Mouse (Mus musculus) liver, embryonic 11.5 days (tissue): ENCODE results near the gene Wnt3. TPM values are rescaled to one million over a fixed set of nuclear protein-coding genes. Genes with fewer than 3 reads are reported as not detected.

Experiments used
- ATAC-seq: fragments of 200-750 bp; cut with Nextera tagmentation; replicated peaks from 2 replicates; pipeline ENCODE4 v1.8.0; 2017; ENCODE audit warnings: moderate number of reproducible peaks, mild to moderate bottlenecking, moderate TSS enrichment, moderate library complexity; ENCODE audit not compliant: low FRiP score
- DNase-seq: peaks from one replicate; pipeline ENCODE4 v3.0.0-alpha.2; 2017; ENCODE audit warnings: low spot score
- H3K27ac ChIP-seq: fragments of 300-500 bp; sonication (generic); 2 replicates; pipeline ENCODE4 v1.5.1; 2014; ENCODE audit warnings: mild to moderate bottlenecking, low read depth, low read length, control low read depth
- H3K27me3 ChIP-seq: fragments of 300-500 bp; sonication (generic); replicated peaks from 2 replicates; pipeline ENCODE4 v1.6.1; 2014; ENCODE audit warnings: low read length, mixed read lengths; ENCODE audit not compliant: control insufficient read depth, insufficient read depth
- H3K36me3 ChIP-seq: fragments of 300-500 bp; sonication (generic); 2 replicates; pipeline ENCODE4 v1.6.1; 2014; ENCODE audit warnings: mild to moderate bottlenecking, low read length, moderate library complexity, mixed read lengths; ENCODE audit not compliant: control insufficient read depth, insufficient read depth
- H3K4me1 ChIP-seq: fragments of 300-500 bp; sonication (generic); replicated peaks from 2 replicates; pipeline ENCODE4 v1.6.1; 2014; ENCODE audit warnings: low read length, mixed read lengths; ENCODE audit not compliant: control insufficient read depth, insufficient read depth
- H3K4me2 ChIP-seq: fragments of 300-500 bp; sonication (generic); 2 replicates; pipeline ENCODE4 v1.6.1; 2014; ENCODE audit warnings: mild to moderate bottlenecking, control low read depth, moderate library complexity
- H3K4me3 ChIP-seq: fragments of 300-500 bp; sonication (generic); 2 replicates; pipeline ENCODE4 v1.5.1; 2014; ENCODE audit warnings: low read depth, low read length, control low read depth
- H3K9ac ChIP-seq: fragments of 300-500 bp; sonication (generic); 2 replicates; pipeline ENCODE4 v1.6.1; 2014; ENCODE audit warnings: low read depth, low read length, control low read depth
- H3K9me3 ChIP-seq: fragments of 300-500 bp; sonication (generic); 2 replicates; pipeline ENCODE4 v1.6.1; 2016; ENCODE audit warnings: low read length, inconsistent platforms, mixed read lengths; ENCODE audit not compliant: control insufficient read depth
- WGBS: fragments of 180-500 bp; shearing (Covaris S2); extraction: QIAGEN DNeasy Blood & Tissue Kit; methylation state at CpG from one replicate; pipeline ENCODE4 v1.1.7; 2014; 5-methylcytosine and 5-hydroxymethylcytosine counted together
- polyA plus RNA-seq: library from polyadenylated mRNA; unstranded; fragments of >200 nt; fragmentation: Nextera tagmentation; extraction: Ambion mirVana; gene quantifications from 2 replicates; pipeline ENCODE4 v1.2.1, GENCODE M21; 2014

The Wnt3 gene
- polyA plus RNA-seq, result 0.43 and 0.47 TPM in 2 replicates

DNA sequence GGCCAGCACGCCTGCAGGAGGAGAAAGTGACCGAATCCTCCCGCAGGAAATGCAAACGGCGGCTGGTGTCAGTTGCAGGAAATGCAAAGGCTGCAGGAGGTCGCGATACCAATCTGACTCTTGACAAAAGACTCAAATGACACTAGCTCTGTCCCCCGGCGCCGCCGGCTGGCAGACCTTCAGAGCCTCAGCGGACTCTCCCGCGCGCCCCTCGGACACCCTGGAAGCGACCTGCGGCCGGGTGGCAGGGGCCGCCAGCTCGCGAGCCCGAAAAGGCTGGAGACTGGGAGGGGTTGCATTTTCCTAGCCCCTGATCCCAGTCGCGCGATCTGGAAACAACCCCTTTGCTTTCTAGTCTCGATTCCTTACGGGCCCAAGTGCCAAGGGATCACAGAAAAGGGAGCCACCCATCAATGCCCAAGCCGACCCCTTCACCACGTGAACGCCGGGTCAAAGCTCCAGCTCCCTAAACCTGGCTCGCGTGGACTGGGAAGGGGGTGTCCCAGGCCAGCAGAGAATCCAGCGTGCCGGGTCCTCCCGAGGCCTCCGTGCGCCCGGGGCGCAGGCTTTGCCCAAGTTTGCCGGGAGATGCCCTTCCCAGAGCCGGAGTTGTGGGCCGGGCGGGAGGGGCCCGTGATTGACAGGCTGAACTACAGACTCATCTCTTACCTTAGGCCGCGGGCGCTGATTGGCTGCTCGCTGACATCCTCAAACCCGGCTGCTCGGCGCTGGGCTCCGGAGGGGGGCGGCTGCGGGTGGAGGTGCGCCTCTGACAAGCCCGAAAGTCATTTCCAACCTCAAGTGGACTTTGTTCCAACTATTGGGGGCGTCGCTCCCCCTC, at the start of gene Wnt3:
Wnt3 (plus strand) TSS at position 764 of the 841 bp plus-strand sequence.
- Histone ChIP-seq H3K27me3 (peaks cover 82% of the 10 kb centered on the region), H3K4me3 (peak within 1 kb of the TSS; percentile 34), H3K4me2 (peak within 1 kb of the TSS; percentile 56), H3K4me1 (no peaks in the 10 kb centered on the region), H3K9me3 (no peaks in the 10 kb centered on the region), H3K9ac (no peak within 1 kb of the TSS), H3K27ac (no peak within 1 kb of the TSS), H3K36me3 (no peaks in the 10 kb centered on the region)
- DNase-seq (peak; percentile 51), ATAC-seq (no peak; the same call in 1 of the 2 replicates)
- WGBS, result under 1% methylated on average over 60 of the region's 60 CpGs

DNA sequence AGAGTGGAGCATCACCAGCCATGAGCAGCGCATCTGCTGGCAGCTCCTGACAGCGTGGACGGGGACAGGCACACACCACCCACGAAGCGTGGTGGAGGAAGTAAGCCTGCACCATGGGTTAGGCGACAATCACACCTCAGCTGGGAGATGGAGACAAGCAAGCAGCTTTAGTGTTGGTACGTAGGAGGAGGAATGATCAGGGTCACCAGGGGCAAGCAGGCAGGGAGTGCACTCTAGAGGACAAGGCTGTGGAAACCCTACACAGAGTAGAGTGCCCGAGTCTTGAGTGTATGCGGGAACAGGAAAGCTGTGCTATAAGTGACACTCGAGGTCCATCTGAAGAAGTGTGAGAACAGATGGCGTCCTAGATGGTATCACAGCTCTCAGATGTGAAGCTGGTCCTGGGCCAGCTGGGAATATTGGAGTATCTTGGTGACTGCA, 49.6 kb upstream of the Wnt3 start:
- Histone ChIP-seq H3K4me2 (no peak overlapping the region), H3K27ac (no peak overlapping the region), H3K9me3 (no peaks in the 10 kb centered on the region), H3K36me3 (no peaks in the 10 kb centered on the region), H3K27me3 (peaks cover 1% of the 10 kb centered on the region; the same call in 1 of the 2 replicates), H3K4me3 (no peak overlapping the region), H3K9ac (no peak overlapping the region), H3K4me1 (peaks cover 2% of the 10 kb centered on the region)
- WGBS, result 65% methylated on average over 11 of the region's 11 CpGs
- DNase-seq, result no peak
- ATAC-seq, result no peak

DNA sequence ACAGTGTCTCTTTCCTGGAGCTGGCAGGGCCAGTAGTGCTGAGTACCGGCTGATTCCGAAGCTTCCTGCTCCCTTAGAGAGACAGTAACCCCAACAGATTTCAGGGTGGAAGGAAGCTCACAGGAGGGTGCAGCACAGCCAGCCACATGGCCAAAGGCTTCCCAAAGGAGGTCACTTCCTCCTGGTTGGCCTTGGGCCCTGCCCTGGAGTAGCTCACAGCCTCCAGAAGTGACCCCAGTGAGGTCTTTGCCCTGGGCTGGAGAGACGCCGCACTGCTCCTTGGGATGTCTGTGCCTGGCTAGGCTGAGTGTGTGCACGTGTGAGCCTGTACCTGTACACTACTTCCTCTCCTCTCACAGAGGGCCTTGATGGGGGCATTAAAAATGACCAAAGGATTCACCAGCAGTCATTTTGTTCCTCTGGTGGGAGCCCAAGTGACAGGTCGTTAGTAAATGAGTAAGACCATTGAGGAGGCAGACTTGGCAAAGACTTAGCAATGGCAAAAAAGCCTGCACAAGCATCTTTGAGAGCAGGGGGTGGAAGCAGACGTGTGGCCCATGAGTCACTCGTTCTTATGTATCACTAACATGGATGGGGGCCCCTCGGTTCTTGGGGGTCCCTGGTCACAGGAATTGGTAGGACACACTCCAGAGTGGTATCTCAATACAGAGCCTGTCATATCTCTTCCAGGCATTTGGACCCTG, 44.5 kb upstream of the Wnt3 start:
- no peaks in the 10 kb centered on the region for H3K4me1 ChIP-seq
- H3K27me3 ChIP-seq, result peaks cover 5% of the 10 kb centered on the region; the same call in 1 of the 2 replicates
- no peak overlapping the region for H3K9ac ChIP-seq
- no peak overlapping the region for H3K4me3 ChIP-seq
- WGBS, result 62% methylated on average over 9 of the region's 9 CpGs
- no peak overlapping the region for H3K4me2 ChIP-seq
- ATAC-seq (no peak), DNase-seq (no peak)
- no peaks in the 10 kb centered on the region for H3K9me3 ChIP-seq
- no peaks in the 10 kb centered on the region for H3K36me3 ChIP-seq
- H3K27ac ChIP-seq, result no peak overlapping the region

DNA sequence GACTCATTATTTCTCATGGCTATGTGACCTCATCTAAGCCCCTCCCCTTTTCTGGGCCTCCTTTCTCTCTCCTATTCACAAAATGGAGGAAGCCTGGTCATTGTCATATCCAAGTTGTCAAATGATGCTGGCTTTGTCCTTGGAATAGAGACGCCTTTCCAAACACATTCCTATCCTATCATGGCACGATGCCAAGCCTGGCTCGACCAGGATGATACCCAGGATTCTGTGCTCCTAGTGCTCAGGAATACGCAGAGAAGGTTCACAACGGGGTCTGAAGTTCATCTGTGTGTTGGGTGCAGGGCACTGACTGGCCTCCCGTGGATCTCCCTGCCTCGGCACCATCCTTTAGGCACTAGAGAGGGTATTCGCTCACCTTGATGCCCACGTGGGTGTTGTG, 42.4 kb upstream of the Wnt3 start:
- Histone ChIP-seq H3K4me2 (no peak overlapping the region), H3K9me3 (no peaks in the 10 kb centered on the region), H3K4me3 (no peak overlapping the region), H3K36me3 (no peaks in the 10 kb centered on the region), H3K27ac (no peak overlapping the region), H3K4me1 (no peaks in the 10 kb centered on the region), H3K9ac (no peak overlapping the region), H3K27me3 (0 out of 2 replicates have a peak, but pooled peaks cover 5% of the 10 kb centered on the region)
- 84% methylated on average over 9 of the region's 9 CpGs for WGBS
- no peak for ATAC-seq
- no peak for DNase-seq

DNA sequence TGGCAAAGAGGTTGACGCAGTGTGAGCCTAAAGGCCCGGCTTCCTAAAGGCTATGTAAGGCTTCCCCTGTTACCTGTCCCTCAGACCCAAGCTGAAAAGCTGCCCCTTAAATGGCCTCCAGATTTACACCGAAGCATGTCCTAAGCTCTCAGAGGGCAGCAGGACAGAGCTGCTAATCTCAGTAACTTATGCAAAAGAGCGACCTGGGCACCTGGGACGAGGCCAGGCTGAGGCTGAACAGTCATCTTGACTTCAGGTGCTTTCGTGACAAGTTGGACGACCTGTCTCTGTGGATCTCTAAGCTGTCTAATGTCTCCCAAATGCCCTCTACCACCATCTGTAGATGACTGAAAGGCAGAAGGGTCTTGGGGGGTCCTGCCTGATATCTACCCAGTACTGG, 41.6 kb upstream of the Wnt3 start:
- no peaks in the 10 kb centered on the region for H3K4me1 ChIP-seq
- 80% methylated on average over 7 of the region's 7 CpGs for WGBS
- no peaks in the 10 kb centered on the region for H3K36me3 ChIP-seq
- no peak overlapping the region for H3K27ac ChIP-seq
- no peak overlapping the region for H3K9ac ChIP-seq
- H3K9me3 ChIP-seq, result no peaks in the 10 kb centered on the region
- H3K4me3 ChIP-seq, result no peak overlapping the region
- DNase-seq (no peak), ATAC-seq (no peak)
- 0 out of 2 replicates have a peak, but pooled peaks cover 5% of the 10 kb centered on the region for H3K27me3 ChIP-seq
- H3K4me2 ChIP-seq, result no peak overlapping the region

DNA sequence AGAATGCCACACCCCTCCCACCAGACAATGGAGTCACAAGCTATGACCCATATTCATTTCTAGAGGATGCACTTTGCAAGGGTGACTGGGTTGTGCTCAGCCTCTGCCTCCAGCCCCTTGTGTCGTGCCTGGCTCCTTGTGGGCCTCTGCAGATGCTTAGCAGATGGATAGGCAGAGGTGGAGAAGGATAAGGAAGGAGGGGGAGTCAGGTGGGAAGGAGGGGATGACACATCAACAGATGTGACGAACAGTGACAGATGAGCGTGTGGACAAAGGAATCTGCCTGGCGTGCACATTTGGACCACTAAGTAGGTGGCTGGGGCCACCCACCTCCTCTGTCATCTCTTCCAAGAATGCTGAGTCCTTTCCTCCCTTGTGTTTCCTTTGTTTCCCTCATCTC, 40.9 kb upstream of the Wnt3 start:
- 56% methylated on average over 4 of the region's 4 CpGs for WGBS

DNA sequence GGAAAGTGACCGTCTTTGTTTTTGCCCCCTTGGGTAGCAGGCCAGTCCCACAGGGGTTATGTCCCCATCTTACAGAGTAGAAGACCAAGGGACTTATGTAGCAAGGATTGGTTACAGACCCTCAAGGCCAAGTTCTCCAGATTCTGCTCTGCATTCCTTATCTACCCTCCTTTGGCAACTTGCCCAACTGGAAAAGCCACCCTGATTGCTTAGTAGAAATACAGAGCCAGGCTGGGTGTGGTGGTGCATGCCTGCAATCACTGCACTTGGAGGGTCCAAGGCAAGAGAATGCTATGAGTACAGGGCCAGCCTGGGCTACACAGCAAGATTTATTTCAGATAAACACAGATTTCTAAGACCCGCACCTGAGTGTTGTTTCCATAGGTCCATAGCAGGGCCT, 40.0 kb upstream of the Wnt3 start:
- Histone ChIP-seq H3K36me3 (no peaks in the 10 kb centered on the region), H3K27ac (no peak overlapping the region), H3K4me3 (no peak overlapping the region), H3K4me1 (no peaks in the 10 kb centered on the region), H3K27me3 (0 out of 2 replicates have a peak, but pooled peaks cover 5% of the 10 kb centered on the region), H3K4me2 (no peak overlapping the region), H3K9ac (no peak overlapping the region), H3K9me3 (no peaks in the 10 kb centered on the region)
- ATAC-seq (no peak), DNase-seq (no peak)
- 84% methylated on average over 2 of the region's 2 CpGs for WGBS

More for the DNA sequence above, 40.9 kb upstream of the Wnt3 start:
- Histone ChIP-seq H3K4me1 (no peaks in the 10 kb centered on the region), H3K9ac (no peak overlapping the region), H3K27me3 (0 out of 2 replicates have a peak, but pooled peaks cover 5% of the 10 kb centered on the region), H3K9me3 (no peaks in the 10 kb centered on the region), H3K36me3 (no peaks in the 10 kb centered on the region), H3K27ac (no peak overlapping the region), H3K4me3 (no peak overlapping the region), H3K4me2 (no peak overlapping the region)
- DNase-seq (no peak), ATAC-seq (no peak)

DNA sequence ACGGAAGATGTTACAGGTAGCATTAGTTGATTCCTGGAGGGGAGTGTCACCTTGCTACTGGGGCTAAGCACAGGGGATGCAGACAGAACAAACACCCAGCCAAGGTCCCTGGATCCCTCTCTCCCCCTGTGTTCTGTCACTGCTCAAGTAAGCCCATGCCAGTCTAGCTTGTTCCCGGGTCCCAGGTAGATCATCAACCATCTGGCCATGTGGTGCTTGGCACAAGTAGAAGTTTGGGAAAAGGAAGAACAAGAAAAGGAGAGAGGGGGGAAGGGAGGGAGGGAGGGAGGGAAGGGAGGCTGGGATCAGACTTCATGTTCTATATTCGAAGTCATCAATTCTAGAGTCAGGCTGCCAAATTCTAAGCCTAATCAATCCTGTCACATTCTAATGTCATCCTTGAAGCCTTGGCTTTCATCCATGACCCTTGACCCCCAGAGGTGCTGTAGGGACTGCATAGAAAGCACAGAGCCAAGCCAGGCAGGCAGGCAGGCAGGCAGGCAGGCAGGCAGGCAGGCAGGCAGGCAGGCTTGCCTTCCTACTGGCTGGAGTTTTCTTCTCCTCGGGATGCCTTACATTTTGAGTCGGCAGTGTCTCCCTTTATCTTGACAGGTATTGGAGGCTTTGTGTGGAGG, 39.4 kb upstream of the Wnt3 start:
- Histone ChIP-seq H3K27me3 (0 out of 2 replicates have a peak, but pooled peaks cover 2% of the 10 kb centered on the region), H3K9ac (no peak overlapping the region), H3K9me3 (no peaks in the 10 kb centered on the region), H3K27ac (no peak overlapping the region), H3K4me2 (no peak overlapping the region; the same call in 1 of the 2 replicates), H3K4me3 (no peak overlapping the region), H3K36me3 (no peaks in the 10 kb centered on the region), H3K4me1 (no peaks in the 10 kb centered on the region)
- ATAC-seq (no peak), DNase-seq (no peak)
- WGBS, result 49% methylated on average over 5 of the region's 5 CpGs
